Mouse (Mus musculus) midbrain, embryonic 16.5 days (tissue): ENCODE measurements around the gene Clca2. TPM values are rescaled to one million over a fixed set of nuclear protein-coding genes. Genes with fewer than 3 reads are reported as not detected.
"Not testable (repeated sequence)": the region's sequence is repeated elsewhere in the genome, so short reads cannot be mapped to it uniquely, and the experiment has no call there.

ENCODE experiments used
- ATAC-seq: fragments of 200-750 bp; cut with Nextera tagmentation; 2 replicates; pipeline ENCODE4 v1.8.0; 2017; ENCODE audit warnings: moderate TSS enrichment
- H3K27ac ChIP-seq: fragments of 300-500 bp; sonication (generic); 2 replicates; pipeline ENCODE4 v1.5.1; 2014; ENCODE audit warnings: mild to moderate bottlenecking, low read length, mixed read lengths
- H3K27me3 ChIP-seq: fragments of 300-500 bp; sonication (generic); 2 replicates; pipeline ENCODE4 v1.6.1; 2014; ENCODE audit warnings: low read depth, low read length, mixed read lengths; ENCODE audit not compliant: control insufficient read depth, insufficient read depth
- H3K36me3 ChIP-seq: fragments of 300-500 bp; sonication (generic); 2 replicates; pipeline ENCODE4 v1.6.1; 2014; ENCODE audit warnings: mild to moderate bottlenecking, low read length, moderate library complexity, mixed read lengths; ENCODE audit not compliant: control insufficient read depth, insufficient read depth
- H3K4me1 ChIP-seq: fragments of 300-500 bp; sonication (generic); 2 replicates; pipeline ENCODE4 v1.6.1; 2014; ENCODE audit warnings: mild to moderate bottlenecking, low read length, mixed read lengths; ENCODE audit not compliant: control insufficient read depth, insufficient read depth
- H3K4me2 ChIP-seq: fragments of 300-500 bp; sonication (generic); 2 replicates; pipeline ENCODE4 v1.6.1; 2014; ENCODE audit warnings: mild to moderate bottlenecking, low read length, mixed read lengths
- H3K4me3 ChIP-seq: fragments of 300-500 bp; sonication (generic); 2 replicates; pipeline ENCODE4 v1.5.1; 2014; ENCODE audit warnings: low read depth, mild to moderate bottlenecking, low read length, moderate library complexity, mixed read lengths
- H3K9ac ChIP-seq: fragments of 300-500 bp; sonication (generic); 2 replicates; pipeline ENCODE4 v1.6.1; 2014; ENCODE audit warnings: low read depth, low read length, mixed read lengths
- H3K9me3 ChIP-seq: fragments of 300-500 bp; sonication (generic); replicated peaks from 2 replicates; pipeline ENCODE4 v1.6.1; 2014; ENCODE audit warnings: mild to moderate bottlenecking, low read length, mixed read lengths; ENCODE audit not compliant: control insufficient read depth, poor library complexity, severe bottlenecking
- WGBS: fragments of 180-500 bp; shearing (Covaris S2); extraction: QIAGEN DNeasy Blood & Tissue Kit; methylation state at CpG from one replicate; pipeline ENCODE4 v1.1.7; 2014; 5-methylcytosine and 5-hydroxymethylcytosine counted together
- polyA plus RNA-seq: library from polyadenylated mRNA; unstranded; fragments of >200 nt; fragmentation: Nextera tagmentation; extraction: Ambion mirVana; gene quantifications from 2 replicates; pipeline ENCODE4 v1.2.1, GENCODE M21; 2015

Clca2 gene
- polyA plus RNA-seq, 1 experiment from 2014 or later: 0.10 TPM

DNA sequence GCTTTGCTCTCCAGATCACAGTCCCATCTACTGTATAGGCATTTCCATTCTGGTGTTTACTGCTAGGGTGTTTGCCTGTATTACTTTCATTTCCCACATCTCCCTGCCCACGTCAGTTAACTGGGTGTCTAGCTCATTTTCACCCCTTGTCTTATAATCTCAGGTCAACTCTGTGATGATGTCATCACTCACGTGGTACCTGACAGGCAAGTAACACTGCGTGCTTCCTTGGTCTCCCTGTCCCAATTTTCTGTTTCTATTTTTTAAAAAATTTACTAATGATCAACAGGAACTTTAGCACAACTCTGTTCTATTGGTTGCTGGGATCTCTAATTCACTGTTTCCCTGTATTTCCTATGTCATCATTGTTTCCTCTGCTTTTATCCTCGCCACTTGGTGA lies 30.3 kb downstream of the Clca2 start:
- 84% methylated on average over 4 of the region's 4 CpGs for WGBS
- no peaks in the 10 kb centered on the region for H3K36me3 ChIP-seq
- no peak overlapping the region for H3K9ac ChIP-seq
- no peak overlapping the region for H3K4me3 ChIP-seq
- ATAC-seq: no peak
- H3K4me2 ChIP-seq: no peak overlapping the region
- no peaks in the 10 kb centered on the region for H3K27me3 ChIP-seq
- H3K4me1 ChIP-seq: no peaks in the 10 kb centered on the region
- H3K27ac ChIP-seq: no peak overlapping the region
- H3K9me3 ChIP-seq: no peaks in the 10 kb centered on the region

DNA sequence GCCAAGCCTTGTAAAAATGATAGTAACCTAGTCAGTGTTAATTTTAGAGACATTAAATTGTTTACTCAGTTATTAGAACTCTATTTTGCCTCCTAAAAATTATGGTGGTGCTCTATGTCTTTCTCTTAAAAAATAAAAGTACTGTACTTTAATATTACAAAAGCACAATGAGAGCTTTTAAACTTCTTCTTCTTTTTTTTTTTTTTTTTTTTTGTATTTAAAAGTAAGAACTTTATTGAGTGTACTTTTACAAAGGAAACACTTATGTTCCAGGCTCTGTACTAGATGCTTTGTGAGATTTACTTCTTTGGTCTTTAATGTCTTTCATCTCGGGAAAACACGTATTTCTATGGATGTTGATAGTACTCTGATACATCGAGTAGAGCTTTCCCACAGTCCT lies 44.1 kb downstream of the Clca2 start:
- H3K4me2 ChIP-seq, H3K4me1 ChIP-seq, H3K4me3 ChIP-seq, ATAC-seq, H3K27ac ChIP-seq, H3K9me3 ChIP-seq, H3K9ac ChIP-seq, H3K27me3 ChIP-seq, H3K36me3 ChIP-seq: not testable (repeated sequence)
- 93% methylated on average over 3 of the region's 3 CpGs for WGBS

DNA sequence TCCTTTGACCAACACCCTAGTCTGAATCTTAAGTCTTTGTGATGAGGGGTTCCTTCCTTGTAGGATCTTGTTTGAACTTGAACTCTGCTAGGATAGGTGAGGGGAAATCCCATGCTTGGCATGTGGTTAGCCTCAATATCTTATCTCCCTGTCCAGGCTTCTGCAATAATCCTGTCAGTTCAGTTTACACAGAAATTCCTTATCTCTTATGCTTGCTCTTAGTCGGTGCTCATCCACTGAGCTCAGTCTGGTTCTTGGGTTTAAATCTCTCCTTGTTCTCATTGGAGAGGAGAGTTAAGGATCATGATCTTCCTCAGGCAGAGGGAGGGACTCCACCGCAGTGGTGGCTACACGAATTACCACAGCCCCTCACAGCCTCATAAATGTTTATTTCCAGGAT lies 49.4 kb downstream of the Clca2 start:
- Histone ChIP-seq H3K27me3 (no peaks in the 10 kb centered on the region), H3K4me2 (no peak overlapping the region), H3K4me3 (no peak overlapping the region), H3K4me1 (no peaks in the 10 kb centered on the region), H3K9ac (no peak overlapping the region), H3K27ac (no peak overlapping the region), H3K36me3 (no peaks in the 10 kb centered on the region), H3K9me3 (no peaks in the 10 kb centered on the region)
- no peak for ATAC-seq
- 84% methylated on average over 3 of the region's 3 CpGs for WGBS

DNA sequence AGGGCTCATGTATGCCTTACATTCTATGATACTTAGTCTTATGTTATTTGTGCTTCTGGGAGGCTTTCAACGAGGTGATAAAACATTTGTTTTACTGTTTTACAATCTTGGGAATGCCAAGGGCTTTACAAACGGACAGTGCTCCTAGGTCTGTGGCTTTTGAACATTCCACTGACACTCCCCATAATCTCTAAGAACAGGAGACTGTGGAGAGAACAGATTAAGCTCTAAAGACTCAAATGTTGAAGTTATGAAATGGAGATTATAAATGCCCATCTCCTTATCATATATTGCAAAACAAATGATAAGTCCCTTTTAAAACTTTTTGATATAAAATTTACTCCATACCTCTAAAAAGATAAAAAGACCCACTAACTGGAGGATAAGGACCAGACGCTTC lies 60.4 kb downstream of the Clca2 start:
- no peak overlapping the region for H3K4me3 ChIP-seq
- ATAC-seq: no peak
- WGBS: 71% methylated on average over 3 of the region's 3 CpGs

DNA sequence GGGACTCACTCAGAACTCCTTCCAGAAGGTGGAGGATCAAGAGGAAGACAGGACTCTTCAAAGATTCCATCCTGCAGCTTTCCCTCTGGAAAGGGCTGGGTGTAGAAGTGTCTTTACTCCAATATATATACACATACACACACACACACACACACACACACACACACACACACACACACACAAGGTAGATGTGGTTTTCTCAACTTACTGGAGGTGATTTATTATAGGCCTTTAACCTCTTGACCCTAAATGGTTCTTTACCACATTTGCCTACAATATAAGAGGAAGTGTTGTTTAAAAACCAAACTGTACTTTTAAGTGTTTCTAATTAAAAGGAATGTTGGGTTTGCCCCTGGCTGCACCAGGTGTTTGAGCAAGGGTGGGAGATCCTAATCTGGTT lies 66.6 kb downstream of the Clca2 start, which contains the start of gene Clca1:
TSS of gene Clca1 (minus strand) at position 101 of the 400 bp plus-strand sequence.
- Histone ChIP-seq H3K27me3 (no peaks in the 10 kb centered on the region), H3K9ac (no peak within 1 kb of the TSS), H3K9me3 (no peaks in the 10 kb centered on the region), H3K4me3 (no peak within 1 kb of the TSS), H3K4me1 (no peaks in the 10 kb centered on the region), H3K36me3 (no peaks in the 10 kb centered on the region), H3K27ac (no peak within 1 kb of the TSS), H3K4me2 (no peak within 1 kb of the TSS)
- no peak for ATAC-seq

More for the DNA sequence above, 60.4 kb downstream of the Clca2 start:
- Histone ChIP-seq H3K9me3 (no peaks in the 10 kb centered on the region), H3K36me3 (no peaks in the 10 kb centered on the region), H3K27me3 (no peaks in the 10 kb centered on the region), H3K4me1 (no peaks in the 10 kb centered on the region), H3K4me2 (no peak overlapping the region), H3K9ac (no peak overlapping the region), H3K27ac (no peak overlapping the region)

DNA sequence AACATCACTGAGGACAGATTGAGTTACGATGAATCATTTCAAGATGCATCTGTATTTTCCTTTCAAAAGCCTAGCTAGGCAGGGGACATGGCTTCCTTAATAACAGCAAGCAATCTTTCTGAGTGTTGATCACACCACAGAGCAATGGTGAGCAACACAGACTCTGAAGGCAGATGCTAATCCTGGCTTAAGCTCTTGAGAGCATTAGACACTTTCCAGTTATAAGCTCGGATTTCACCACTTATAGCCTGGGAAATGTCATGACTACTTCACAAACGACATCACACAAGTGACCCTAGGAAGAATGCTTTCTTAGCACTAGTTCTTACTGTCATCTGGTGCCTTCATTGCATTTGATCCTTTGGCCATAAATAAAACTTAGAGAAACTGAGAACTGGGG lies 71.2 kb downstream of the Clca2 start:
- no peaks in the 10 kb centered on the region for H3K4me1 ChIP-seq
- no peaks in the 10 kb centered on the region for H3K9me3 ChIP-seq
- no peaks in the 10 kb centered on the region for H3K36me3 ChIP-seq
- no peak overlapping the region for H3K4me3 ChIP-seq
- H3K9ac ChIP-seq: no peak overlapping the region
- H3K27ac ChIP-seq: no peak overlapping the region
- H3K4me2 ChIP-seq: no peak overlapping the region
- no peak for ATAC-seq
- H3K27me3 ChIP-seq: no peaks in the 10 kb centered on the region
- WGBS: 60% methylated on average over 3 of the region's 3 CpGs

DNA sequence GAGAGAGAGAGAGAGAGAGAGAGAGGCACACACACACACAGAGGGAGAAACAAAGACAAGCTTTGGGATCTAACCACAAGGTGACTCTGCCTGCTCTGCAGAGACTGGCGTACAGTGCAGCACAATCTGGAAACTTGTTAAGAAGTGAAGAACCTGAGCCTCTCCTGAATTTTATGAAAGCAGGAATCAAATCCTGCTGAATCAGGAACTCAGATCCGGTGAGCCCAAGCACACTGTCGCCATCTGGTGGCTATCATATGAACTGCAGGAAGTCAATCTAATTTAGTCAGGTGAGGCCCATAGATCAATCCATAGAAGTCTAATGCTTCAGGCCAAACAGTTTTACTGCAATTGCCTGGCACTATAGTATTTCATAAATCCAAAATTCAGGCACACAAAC lies 72.5 kb downstream of the Clca2 start:
- 32% methylated on average over 3 of the region's 3 CpGs for WGBS
- ATAC-seq: no peak
- no peak overlapping the region for H3K4me3 ChIP-seq
- H3K4me2 ChIP-seq: no peak overlapping the region
- H3K9ac ChIP-seq: no peak overlapping the region
- H3K36me3 ChIP-seq: no peaks in the 10 kb centered on the region
- no peaks in the 10 kb centered on the region for H3K4me1 ChIP-seq
- H3K27ac ChIP-seq: no peak overlapping the region
- no peaks in the 10 kb centered on the region for H3K27me3 ChIP-seq
- no peaks in the 10 kb centered on the region for H3K9me3 ChIP-seq

Other genes with a start within 250 kb of the Clca2 start
- not detected in 2 replicates for gene Clca4b, start 166.9 kb downstream of the Clca2 start, polyA plus RNA-seq
- 0.07 TPM in 1 of 2 replicates, not detected in the other for gene Clca4a, start 124.4 kb downstream of the Clca2 start, polyA plus RNA-seq
- gene Clca1, start 66.7 kb downstream of the Clca2 start, polyA plus RNA-seq: not detected in 2 replicates
- gene Odf2l, start 19.1 kb upstream of the Clca2 start, polyA plus RNA-seq: 12.6 and 13.7 TPM in 2 replicates
- gene Col24a1, start 193.0 kb upstream of the Clca2 start, polyA plus RNA-seq: 0.85 and 1.6 TPM in 2 replicates